Mouse (Mus musculus): ENCODE data around the gene Srpr.

Srpr gene

DNA sequence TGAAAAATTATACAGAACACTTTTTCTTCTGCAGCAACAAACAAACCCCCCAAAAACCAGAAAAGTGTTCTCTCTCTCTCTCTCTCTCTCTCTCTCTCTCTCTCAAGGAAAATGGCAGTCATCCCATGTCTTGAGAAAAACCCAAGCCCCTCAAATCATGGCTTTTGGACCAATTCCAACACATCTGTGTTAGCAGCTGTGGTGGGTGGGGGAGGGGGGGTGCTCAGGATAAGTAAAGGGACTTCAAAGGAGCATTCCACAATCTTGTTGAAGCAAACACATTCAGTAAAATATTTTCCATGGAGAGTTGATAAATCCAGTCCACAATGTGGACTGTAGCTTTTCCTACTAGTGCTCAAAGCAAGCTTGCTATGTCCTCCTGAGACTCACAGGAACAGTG, 49.5 kb downstream of the Srpr start:
- DNase-seq (ENCODE audit: extremely low read depth, low read depth), result no peak

DNA sequence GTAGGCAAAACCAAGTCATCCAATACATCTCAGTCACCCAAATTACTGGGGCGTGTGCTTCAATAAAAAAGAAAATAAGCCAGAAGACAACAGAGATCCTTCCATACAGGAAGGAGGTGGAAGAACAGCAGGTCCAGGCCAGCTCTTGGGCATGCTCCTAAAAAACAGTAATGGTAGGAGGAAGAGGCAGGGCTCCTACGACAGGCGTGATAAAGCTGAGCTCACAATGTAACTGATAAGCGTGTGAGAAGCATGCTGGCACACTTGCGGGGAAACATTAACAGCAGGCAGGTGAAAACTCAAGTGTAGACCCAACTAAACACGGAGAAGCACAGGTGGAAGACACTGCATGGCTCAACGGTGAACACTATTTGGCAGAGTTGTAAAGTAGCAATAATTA, 57.4 kb downstream of the Srpr start:
- no peak for DNase-seq (ENCODE audit: extremely low read depth, low read depth)

DNA sequence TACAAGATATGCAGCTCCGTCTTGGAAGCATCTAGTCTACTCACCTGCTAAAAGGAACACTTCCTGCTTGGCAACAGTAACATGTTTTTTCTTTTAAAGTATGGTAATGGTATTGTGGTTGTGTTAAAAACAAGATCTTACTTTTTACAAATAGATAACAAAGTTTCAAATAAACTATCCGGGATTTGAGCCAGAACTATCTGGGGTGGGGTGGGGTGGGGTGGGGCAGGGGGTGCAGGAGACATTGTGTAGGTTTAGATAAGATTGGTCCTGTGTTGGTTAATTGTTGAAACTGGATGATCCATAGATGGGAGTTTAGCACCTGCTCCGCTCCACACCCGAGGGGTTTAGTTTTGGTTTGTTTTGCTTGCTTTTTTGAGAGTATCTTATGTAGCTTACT, 62.4 kb downstream of the Srpr start:
- no peak for DNase-seq (ENCODE audit: extremely low read depth, low read depth)

GRCm38 (mm10) chr9:35263431-35263830, 63.5 kb downstream of the Srpr start:
- DNase-seq (ENCODE audit: extremely low read depth, low read depth), result peak; percentile 65

- DNase-seq (ENCODE audit: extremely low read depth, low read depth), result peak; percentile 56
Observed at GRCm38 (mm10) chr9:35264509-35264908, 64.5 kb downstream of the Srpr start.

- peak; percentile 78 for DNase-seq (ENCODE audit: extremely low read depth, low read depth)
Observed at GRCm38 (mm10) chr9:35267146-35267975, 67.4 kb downstream of the Srpr start, which contains the start of the genes Fam118b and Rpusd4. Fam118b (minus strand) TSS chr9:35267805. Rpusd4 (plus strand) TSS chr9:35267865.

GRCm38 (mm10) chr9:35267976-35268715, 68.2 kb downstream of the Srpr start:
- peak; percentile 33 for DNase-seq (ENCODE audit: extremely low read depth, low read depth)

DNA sequence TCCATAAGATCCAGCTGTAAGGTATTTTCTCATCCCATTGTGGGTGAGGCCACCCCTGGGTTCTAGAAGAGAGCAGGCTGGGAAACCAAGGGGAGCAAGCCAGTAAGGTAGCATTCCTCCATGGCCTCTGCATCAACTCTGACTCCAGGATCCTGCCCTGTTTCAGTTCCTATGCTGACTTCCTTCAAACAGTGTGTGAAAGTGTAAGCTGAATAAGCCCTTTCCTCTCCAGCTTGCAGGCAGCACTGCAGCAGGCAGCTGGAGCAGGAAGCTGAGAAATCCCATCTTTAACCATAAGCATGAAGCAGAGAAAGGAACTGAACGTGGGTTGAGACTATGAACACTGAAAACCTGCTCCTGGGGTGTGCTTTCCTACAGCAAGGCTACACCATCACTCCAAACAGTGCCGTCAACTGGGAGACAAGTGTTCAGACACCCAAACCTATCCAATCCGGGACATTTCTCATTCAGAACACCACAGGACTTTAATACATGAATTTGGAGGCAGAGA, 77.9 kb downstream of the Srpr start:
- DNase-seq (ENCODE audit: extremely low read depth, low read depth), result no peak

GRCm38 (mm10) chr9:35278451-35278850, 78.5 kb downstream of the Srpr start:
- no peak for DNase-seq (ENCODE audit: extremely low read depth, low read depth)

- peak; percentile 54 for DNase-seq (ENCODE audit: extremely low read depth, low read depth)
Observed at GRCm38 (mm10) chr9:35282006-35282850, 82.3 kb downstream of the Srpr start.

DNA sequence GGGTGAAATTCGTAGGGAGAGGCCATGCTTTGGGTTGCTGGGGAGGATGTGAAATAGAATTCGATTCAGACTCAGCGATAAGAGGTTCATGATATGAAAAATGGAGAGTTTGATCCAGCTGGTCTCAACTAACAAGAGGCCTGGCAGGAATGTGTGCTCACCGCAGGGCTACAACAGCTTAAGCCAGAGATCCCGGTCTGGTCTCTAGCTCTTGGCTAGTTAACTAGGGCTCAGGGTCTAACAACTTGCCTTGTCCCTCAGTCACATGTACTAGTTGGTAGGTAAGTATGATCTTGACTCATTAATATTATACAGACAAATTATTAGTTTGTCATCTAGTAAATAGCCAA, 82.9 kb downstream of the Srpr start:
- DNase-seq (ENCODE audit: extremely low read depth, low read depth), result no peak

GRCm38 (mm10) chr9:35283415-35284069, 83.6 kb downstream of the Srpr start:
- DNase-seq (ENCODE audit: extremely low read depth, low read depth), result no peak

DNA sequence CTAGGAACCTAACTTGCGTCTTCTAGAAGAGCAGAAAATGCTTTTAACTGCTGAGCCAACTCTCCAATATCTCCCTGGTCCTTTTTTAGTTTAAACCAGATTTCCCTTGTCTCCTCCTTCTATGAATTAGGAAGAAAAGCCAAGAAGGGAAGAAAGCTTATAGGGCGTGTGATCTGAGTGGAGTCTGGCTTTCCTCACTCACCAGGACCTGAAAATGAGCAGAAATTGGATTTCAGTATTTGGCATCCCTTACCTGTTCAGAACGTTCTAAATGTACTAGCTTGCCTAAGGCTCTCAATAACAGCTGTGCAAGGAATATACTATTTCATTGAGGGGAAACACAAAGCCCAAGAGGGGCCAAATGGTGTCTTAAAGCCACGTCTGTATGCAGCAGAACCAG, 84.4 kb downstream of the Srpr start:
- no peak for DNase-seq (ENCODE audit: extremely low read depth, low read depth)

GRCm38 (mm10) chr9:35286351-35286750, 86.4 kb downstream of the Srpr start:
- no peak for DNase-seq (ENCODE audit: extremely low read depth, low read depth)

- DNase-seq (ENCODE audit: extremely low read depth, low read depth), result no peak
Observed at GRCm38 (mm10) chr9:35289992-35290391, 90.0 kb downstream of the Srpr start.

GRCm38 (mm10) chr9:35290417-35290816, 90.4 kb downstream of the Srpr start:
- no peak for DNase-seq (ENCODE audit: extremely low read depth, low read depth)

GRCm38 (mm10) chr9:35290916-35291315, 90.9 kb downstream of the Srpr start:
- DNase-seq (ENCODE audit: extremely low read depth, low read depth), result no peak

- DNase-seq (ENCODE audit: extremely low read depth, low read depth), result no peak
Observed at GRCm38 (mm10) chr9:35293465-35293864, 93.5 kb downstream of the Srpr start.
